Mouse (Mus musculus) liver, embryonic 14.5 days (tissue): Measurements from ENCODE around the gene Slit2.

Source experiments
- CTCF ChIP-seq: IDR thresholded peaks from 2 replicates; pipeline ENCODE4 v1.5.1; 2016; ENCODE audit warnings: antibody characterized with exemption, low read depth, control low read depth
- EP300 ChIP-seq: IDR thresholded peaks from 2 replicates; pipeline ENCODE4 v1.6.1; 2016; ENCODE audit warnings: antibody characterized with exemption, low read depth

- TF ChIP-seq CTCF, result no peak
- no peak for TF ChIP-seq EP300
Measured at GRCm38 (mm10) chr5:47985901-47986670, 3.1 kb downstream of the Slit2 start.
